Mouse (Mus musculus): ENCODE results near the gene Selenom. TPM values are rescaled to one million over a fixed set of nuclear protein-coding genes. Genes with fewer than 3 reads are reported as not detected.

The Selenom gene
- 100 to 1,000 TPM; 204 to 221 TPM for total RNA-seq (2021)

DNA sequence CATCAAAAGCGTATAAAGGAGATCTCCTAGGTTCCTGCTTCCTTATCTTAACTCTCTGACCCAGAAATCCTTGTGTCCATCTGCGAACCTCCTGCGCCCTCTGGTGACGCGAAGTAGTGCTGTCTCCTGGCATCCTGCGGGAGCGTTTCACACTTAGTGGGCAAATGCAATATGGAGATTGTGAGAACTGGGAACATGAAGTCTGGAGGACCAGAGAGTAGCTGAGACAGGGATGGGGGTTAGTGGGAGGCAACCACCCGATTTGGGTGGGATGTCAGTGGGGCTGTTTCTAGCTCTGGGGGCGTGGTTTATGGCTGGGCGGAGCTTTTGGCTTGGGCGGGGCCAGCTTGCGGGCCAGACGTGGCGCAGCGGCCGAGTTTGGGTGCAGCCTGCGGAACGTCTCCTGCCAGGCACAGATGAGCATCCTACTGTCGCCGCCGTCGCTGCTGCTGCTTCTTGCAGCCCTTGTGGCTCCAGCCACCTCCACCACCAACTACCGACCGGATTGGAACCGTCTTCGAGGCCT, at the start of gene Selenom:
Selenom (plus strand) TSS at position 156 of the 526 bp plus-strand sequence.
- peak; percentile 83 to 90 for DNase-seq (ENCODE audit: extremely low spot score in 1 of 2, low spot score in 1 of 2)

- no peak for DNase-seq (ENCODE audit: extremely low spot score in 1 of 2, low spot score in 1 of 2)
Measured at GRCm38 (mm10) chr11:3471448-3471850, 43.0 kb upstream of the Selenom start.

DNA sequence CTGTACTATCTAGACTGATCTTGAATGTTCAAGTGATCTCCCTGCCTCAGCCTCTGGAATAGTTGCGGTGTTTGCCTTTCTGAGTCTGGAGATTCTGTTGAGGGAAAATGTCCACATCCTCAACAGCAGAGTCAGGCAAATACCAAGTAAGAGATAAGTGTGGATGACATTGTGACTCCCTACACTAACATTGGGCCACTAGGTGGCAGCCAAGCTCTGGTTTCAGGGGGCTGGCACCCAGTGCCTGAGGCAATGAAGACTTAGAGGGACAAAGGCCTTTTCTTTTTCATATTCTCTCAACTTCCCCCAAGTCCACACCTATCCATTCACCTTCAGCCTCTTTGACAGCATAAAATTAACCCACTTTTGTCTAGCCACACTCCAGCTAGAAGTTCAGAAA, 42.0 kb upstream of the Selenom start:
- DNase-seq (ENCODE audit: extremely low spot score in 1 of 2, low spot score in 1 of 2): peak; percentile 80 to 97

DNA sequence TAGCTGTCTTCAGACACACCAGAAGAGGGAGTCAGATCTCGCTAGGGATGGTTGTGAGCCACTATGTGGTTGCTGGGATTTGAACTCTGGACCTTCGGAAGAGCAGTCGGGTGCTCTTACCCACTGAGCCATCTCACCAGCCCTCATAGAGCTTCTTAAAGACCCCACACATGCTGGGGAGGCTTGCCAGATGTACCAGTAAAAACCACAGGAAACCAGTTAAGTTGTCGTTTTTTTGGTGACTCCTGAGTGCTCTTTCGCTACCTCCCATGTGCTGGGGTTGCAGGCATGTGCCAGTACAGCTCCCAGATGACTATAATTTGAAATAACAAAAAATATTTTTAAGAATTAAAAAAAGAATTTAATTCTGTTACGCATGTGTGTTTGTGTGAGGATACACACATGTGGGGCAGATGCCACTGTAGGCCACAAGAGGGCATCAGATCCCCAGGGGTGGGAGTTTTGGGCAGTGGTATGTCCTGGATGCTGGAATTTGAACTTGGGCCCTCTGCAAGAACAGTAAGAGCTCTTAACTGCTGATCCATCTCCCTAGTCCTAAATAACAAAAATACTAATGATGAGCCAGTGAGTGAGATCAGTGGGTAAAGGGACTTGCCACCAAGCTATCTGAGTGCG, 39.9 kb upstream of the Selenom start:
- DNase-seq (ENCODE audit: extremely low spot score in 1 of 2, low spot score in 1 of 2): no peak

DNA sequence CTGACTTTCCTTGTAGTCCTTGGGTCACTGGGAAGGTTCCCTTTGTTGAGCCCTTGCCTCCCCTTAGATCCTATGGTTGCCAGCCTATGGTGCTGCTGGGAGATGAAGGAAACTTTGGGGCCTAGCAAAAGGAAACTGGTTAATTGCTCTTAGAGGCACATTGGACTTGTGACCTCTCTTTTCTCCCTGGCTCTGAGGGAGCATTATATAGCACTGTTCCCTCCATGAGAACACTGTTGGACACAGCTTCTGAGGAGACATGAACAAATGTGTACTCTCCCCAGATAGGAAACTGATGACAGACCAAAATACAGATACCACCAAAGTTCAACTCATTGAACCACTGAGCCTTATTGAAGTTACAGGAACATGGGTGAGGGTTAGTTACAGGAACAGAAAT, 39.0 kb upstream of the Selenom start:
- DNase-seq (ENCODE audit: extremely low spot score in 1 of 2, low spot score in 1 of 2): no peak

DNA sequence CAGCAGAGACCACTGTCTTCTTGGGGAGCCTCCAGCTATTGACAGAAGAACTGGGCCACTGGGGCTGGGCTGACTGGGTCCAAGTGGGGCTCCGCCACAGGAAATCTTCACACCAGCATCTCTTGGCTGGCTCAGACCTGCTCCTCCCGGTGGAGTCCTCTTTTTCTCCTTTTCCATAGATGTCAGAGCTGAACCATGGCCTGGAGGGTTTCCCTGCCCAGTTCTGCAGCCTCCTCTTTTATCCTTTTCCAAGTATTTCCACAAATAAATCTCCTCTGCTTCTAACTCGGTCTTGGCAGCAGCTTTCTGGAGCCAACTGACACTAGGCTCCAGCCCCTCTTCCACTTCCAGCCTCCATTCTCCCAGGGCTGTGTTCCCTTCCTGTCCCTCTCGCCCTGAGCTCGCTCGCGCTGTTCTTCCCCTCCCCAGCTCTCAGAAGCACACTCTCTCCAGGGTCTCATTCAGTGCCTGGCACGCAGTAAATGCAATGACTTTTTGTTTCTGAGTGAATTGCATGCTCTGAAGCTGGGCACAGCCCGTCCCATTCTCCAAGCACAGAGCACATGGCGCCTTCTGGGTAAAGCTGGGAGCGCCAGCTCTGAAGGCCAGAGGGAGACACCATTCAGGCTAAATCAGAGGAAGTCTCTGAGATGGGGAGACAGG, 30.4 kb upstream of the Selenom start:
- DNase-seq (ENCODE audit: extremely low spot score in 1 of 2, low spot score in 1 of 2): peak in 1 of 2 experiments; percentile 41

GRCm38 (mm10) chr11:3486349-3486748, 28.1 kb upstream of the Selenom start:
- no peak for DNase-seq (ENCODE audit: extremely low spot score in 1 of 2, low spot score in 1 of 2)

- DNase-seq (ENCODE audit: extremely low spot score in 1 of 2, low spot score in 1 of 2): no peak
Measured at GRCm38 (mm10) chr11:3487952-3488570, 26.4 kb upstream of the Selenom start, which contains the start of gene Pla2g3. TSS of gene Pla2g3 (plus strand) at chr11:3488284.

DNA sequence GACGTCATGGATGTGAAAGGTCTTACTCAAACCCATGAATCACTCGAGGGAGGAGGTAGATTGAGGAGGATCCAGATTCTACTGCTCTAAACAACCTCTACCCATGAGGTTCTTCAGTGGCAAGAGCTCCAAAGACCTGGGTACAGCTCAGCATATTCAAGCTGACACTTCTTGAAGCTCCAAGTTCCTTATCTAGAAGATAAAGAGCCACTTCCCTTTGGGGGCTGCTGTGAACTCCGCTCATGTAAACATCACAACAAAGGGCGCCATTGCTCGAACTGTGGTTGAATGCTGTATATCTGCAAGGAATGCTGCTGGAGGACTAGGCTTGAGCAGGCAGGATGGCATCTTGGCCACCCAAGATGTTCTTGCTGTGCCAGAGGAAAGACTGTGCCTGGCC, 25.4 kb upstream of the Selenom start:
- DNase-seq (ENCODE audit: extremely low spot score in 1 of 2, low spot score in 1 of 2): no peak

- DNase-seq (ENCODE audit: extremely low spot score in 1 of 2, low spot score in 1 of 2): no peak
Measured at GRCm38 (mm10) chr11:3492748-3493147, 21.7 kb upstream of the Selenom start.

- DNase-seq (ENCODE audit: extremely low spot score in 1 of 2, low spot score in 1 of 2): no peak
Measured at GRCm38 (mm10) chr11:3494857-3495256, 19.6 kb upstream of the Selenom start.

GRCm38 (mm10) chr11:3495496-3495895, 19.0 kb upstream of the Selenom start:
- DNase-seq (ENCODE audit: extremely low spot score in 1 of 2, low spot score in 1 of 2): no peak

DNA sequence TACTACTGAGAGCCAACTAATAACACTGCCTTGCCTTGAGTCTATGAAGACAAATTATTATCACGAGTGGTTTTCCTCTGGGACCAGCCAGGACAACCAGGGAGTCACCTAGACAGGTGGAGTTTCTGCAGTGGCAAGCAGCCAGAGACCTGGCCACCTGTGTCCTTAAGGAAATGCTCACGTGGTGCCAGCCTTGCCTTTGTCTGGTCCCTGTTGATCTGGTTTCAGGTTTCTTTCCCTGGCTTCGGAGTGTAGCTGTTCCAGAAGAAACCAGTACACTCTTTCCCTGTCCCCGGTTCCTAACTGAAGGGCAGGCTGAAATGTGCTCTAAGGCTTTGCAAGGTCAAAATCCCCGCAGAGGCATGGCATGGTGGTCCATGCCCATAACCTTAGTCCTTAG, 17.7 kb upstream of the Selenom start:
- no peak for DNase-seq (ENCODE audit: extremely low spot score in 1 of 2, low spot score in 1 of 2)

GRCm38 (mm10) chr11:3497296-3497695, 17.2 kb upstream of the Selenom start:
- no peak for DNase-seq (ENCODE audit: extremely low spot score in 1 of 2, low spot score in 1 of 2)

DNA sequence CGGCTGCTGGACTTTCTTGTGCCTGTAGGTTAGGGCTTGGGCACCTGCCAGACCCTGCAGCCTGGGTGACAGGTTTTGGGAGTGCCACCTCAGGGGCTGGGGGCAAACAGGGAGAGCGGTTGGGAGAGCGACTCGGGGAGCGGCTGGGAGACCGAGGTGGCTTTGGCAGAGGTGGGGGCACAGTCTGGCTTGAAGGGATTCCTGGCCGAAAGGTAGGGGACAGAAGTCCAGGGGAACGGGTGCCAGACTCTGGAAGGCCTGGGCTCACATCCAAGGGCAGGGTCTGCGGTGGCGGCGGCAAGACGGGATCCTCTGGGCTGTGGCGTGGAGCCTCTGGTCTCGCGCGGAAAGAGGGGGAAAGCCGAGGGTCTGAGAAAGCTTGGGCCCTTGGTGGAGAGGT, 12.4 kb upstream of the Selenom start:
- DNase-seq (ENCODE audit: extremely low spot score in 1 of 2, low spot score in 1 of 2): no peak

- no peak for DNase-seq (ENCODE audit: extremely low spot score in 1 of 2, low spot score in 1 of 2)
Measured at GRCm38 (mm10) chr11:3502459-3503072, 11.9 kb upstream of the Selenom start.

DNA sequence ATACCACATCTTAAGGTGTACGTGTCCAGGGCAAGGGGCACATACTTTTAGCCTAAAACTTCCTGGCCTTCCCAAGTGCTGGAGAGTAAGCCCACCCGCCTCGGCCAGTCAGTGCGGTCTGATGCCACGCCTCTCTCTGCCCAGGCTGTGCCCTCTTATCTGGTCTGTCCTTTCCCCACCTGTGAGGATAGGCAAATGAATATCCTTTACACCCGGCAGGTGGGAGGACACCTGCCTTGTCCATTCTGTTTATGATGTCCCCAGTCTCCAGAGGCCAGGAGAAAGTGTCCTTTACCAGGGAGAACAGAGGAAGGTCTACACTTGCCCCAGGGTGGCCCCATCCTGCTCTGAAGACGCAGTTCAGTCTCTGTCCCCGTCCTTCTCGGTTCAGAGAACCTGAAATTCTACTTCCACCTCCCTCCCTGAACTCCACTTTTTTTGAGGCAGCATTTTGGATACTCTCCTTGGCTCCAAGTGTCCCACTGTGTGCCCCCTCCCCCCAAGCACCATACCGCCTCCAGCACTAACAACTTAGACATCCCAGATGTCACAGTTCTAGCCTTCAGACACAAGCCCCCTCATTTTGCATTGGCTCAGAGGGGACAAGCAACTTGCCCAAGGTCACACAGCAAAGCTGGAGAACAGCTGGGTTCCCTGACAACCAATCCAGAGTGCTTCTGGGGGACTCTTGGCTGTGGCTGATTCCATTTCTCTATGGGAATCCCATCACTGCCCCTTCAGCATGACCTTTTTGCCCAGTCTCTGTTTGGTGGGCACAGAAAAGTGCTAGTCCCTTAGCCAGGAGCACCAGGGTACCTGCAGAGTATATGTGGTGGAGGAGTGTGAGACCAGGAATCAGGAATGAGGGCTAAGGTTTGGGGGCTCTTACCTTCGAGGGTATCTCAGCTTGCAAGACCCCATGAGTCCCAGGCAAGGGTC, 10.5 kb upstream of the Selenom start:
- peak in 1 of 2 experiments; percentile 7 for DNase-seq (ENCODE audit: extremely low spot score in 1 of 2, low spot score in 1 of 2)

DNA sequence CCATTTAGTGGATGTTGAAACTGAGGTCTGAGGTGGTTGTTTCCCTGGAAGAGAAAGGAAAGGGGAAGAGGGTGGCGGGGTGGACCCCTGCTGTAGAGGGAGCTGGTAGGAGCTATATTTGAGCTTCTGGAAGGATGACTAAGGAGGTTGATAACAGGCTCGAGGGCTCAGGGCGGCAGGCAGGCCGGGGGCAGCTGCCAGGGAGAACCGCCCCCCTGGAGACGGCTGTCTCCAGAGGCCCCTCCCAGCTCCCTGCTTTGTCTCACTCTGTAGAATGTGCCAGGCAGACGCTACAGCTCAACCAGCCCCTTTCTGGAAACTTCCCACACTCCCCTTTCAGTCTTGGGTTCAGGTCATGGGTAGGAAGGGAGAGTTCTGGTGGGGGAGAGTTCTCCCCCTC, 6.3 kb upstream of the Selenom start:
- DNase-seq (ENCODE audit: extremely low spot score in 1 of 2, low spot score in 1 of 2): no peak

DNA sequence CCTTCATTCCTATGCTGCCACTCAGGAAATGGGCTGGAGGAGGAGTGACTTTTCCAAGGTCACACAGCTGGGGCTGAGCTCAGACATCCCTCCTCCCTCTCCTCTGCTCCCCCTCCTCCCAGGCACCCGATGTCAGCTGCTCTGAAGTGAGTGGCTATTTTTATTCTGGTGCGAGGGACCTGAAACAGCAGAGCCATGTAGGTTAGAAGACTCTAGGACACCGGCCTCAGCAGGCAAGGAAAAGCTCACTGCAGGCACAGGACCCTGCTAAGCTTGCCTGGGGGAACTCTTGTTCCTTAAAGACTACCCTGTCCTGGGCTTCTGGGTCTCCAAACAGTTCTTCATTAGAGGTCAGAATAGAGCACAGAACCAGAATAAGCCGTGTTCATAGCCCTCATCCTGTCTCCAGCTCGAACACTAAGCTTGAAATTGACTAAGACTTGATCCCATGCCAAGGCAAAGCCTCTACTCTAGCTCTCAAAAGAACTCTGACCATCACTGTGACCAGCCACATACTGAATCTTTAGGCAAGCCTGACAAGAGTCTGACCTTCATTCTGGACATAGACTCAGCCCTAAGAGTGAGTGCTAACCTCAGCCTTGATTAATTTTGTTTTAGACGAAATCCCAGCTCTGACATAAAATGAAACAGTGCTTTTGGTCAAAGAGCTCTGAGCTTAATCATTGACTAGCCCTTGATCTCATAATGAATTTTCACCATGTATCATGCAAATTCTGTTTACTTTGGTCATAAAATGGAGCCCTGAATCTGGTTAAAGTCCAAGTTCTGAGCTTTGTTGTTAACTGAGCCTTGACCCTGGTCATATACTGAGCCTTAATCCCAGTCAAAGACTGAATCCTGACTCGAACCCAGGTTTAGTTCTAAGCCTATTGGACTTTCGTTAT, 5.1 kb upstream of the Selenom start:
- no peak for DNase-seq (ENCODE audit: extremely low spot score in 1 of 2, low spot score in 1 of 2)

Data from layer of hippocampus, postnatal 25 days (tissue).